Mouse (Mus musculus) frontal cortex, adult 2 months (tissue): ENCODE measurements around the gene Slc37a1. TPM values are rescaled to one million over a fixed set of nuclear protein-coding genes. Genes with fewer than 3 reads are reported as not detected.
A peak's percentile ranks its signal among the peaks of the same experiment; 100 is the strongest.

ENCODE experiments used
- DNase-seq, 2 experiments: peaks; one replicate each; pipeline ENCODE4 v3.0.0; 2022; ENCODE audit warnings: low spot score in 1 of 2; ENCODE audit errors: extremely low spot score in 1 of 2
- polyA plus RNA-seq: library from polyadenylated mRNA; depleted of rRNA; stranded (reverse); fragments of >200 nt; gene quantifications from 2 replicates; pipeline ENCODE4 v1.2.3, GENCODE M21; 2012; rRNA removed

The Slc37a1 gene
- 13.3 and 13.6 TPM in 2 replicates for polyA plus RNA-seq

DNA sequence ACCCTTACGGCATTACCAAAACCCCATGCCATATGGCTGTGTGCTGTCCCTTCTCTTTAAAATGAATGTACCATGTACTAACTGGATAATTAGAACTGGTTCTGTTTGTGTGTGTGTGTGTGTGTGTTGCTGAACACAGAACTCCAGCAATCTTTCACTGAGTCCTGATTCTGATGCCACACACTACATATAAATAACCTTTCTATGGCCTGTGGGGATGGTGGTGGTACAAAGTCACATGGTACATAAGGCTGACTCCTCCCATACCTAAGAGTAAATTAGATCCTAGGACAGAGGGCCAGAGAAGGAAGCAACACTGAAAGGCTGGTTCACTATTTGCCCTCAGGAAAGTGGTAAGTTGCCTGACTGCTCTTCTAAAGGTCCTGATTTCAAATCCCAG is at the start of gene Slc37a1:
Gene Slc37a1 (plus strand): TSS at position 301 of the 400 bp plus-strand sequence.
- no peak for DNase-seq

DNA sequence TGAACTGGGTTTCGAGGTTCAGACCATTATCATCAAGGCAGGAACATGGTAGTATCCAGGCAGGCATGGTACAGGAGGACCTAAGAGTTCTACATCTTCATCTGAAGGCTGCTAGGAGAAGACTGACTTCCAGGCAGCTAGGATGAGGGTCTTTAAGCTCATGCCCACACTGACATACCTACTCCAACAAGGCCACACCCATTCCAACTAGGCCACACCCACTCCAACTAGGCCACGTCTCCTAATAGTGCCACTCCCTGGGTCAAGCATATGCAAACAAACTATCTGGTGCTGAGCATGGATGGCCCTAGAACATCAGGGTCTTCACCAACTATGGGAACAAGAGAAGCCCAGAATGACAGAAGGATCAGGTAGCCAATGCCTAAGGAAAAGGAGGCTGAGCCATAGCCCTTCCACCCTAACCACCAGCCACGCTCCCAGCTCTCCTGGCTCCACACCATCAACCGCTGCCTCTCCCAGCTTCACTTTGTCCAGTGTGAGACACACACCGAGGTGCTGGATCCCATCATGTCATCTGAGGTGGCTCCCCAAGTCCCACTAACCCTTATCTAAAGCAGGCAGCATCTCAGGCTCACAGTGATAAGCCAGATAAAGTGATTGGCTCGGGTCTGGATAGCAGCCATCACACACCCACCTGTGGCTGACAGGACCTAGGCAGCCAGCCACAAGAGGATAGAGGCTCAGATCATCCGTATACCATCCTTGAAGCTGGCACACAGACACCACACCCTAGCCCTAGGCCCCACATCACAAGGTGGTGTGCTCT is 48.2 kb upstream of the Slc37a1 start:
- no peak for DNase-seq

DNA sequence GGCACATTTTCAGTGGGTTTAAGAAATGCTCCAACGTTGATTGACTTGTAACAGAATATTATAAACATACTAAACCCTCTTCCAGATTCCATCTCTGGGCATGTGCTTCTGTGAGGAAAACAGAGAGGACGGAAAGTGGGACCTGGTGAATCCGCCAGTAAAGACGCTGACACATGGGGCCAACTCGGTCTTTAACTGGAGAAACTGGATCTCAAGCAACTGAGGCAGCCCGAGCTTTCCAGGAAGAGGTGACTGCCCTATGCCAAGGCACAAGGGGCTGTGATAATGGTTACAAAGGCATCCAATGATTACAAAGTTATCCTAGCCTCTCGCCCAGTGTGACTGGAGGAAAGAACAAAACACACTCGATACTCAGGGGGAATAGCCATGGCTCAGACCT is 45.4 kb upstream of the Slc37a1 start:
- no peak for DNase-seq

DNA sequence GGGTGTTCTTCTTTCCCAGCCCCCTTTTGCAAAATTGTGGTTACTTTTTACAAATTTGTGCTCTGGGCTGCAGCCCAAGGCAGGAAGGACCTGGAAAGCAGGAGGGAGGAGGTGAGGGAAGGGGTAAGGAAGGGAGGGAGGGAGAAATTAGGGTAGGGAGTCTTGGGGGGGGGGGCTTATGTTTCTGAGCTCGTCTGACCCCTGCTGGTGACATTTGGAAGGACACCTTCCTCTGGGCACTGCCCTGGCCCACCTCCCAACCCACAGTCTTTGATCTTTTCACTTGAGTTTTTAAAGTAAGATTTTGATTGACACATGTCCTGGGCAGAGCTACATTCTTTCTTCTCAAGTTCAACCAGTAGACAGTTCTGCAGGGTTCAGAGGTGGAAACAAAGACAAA is 43.8 kb upstream of the Slc37a1 start:
- no peak for DNase-seq

DNA sequence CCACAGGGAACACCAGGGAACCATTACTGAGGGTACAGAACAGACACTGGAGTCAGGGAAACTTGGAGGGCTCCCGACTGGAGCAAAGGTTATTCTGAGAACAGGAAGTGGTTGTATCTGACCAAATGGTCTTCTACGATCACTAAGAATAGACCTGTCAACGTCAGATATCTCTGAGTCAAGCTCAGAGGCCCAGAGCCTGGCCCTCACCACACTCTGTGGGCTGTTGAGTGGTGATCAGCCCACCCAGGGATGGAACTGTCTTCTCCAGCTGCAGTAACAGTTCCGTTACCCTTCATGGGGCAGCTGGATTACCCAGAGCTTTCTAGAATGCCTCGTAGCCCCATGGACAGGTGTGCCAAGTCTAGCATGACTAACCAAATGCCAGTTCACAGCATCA is 41.3 kb upstream of the Slc37a1 start:
- no peak for DNase-seq

DNA sequence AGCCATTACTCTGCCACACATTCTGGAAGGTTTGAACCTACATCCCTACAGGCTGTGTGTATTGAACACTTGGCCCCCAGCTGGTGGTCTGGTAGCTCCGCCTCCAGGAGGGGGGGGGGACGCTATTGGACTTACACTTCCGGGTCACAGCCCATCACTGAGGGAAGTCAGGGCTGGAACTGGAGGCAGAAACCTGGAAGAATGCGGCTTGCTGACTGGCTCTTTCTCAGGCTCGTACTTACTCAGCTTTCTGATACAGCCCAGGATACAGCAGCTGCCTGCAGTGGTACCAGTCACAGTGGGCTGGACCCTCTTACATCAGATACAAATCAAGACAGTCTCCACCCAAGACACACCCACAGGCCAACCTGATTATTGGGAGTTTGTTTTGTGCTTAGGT is 39.4 kb upstream of the Slc37a1 start:
- no peak for DNase-seq

DNA sequence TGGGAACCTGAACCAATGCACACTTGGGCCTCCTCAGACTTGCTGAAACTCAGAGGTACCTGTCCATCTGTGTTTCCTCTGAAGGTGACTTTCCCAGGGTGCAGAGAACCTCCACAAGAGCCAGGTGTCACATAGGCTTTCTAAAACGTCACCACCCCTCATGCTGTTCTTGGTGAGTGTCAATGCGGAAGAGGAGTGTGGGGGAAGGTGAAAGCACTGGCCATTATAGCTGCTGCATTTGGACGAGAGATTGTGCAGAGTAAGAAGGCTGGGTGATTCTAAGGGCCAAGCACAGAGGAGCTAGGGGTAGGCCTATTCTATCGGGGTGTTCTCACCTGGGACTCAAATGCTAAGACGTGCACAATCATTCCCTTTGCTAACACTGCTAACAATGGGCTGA is 32.6 kb upstream of the Slc37a1 start:
- DNase-seq = no peak

DNA sequence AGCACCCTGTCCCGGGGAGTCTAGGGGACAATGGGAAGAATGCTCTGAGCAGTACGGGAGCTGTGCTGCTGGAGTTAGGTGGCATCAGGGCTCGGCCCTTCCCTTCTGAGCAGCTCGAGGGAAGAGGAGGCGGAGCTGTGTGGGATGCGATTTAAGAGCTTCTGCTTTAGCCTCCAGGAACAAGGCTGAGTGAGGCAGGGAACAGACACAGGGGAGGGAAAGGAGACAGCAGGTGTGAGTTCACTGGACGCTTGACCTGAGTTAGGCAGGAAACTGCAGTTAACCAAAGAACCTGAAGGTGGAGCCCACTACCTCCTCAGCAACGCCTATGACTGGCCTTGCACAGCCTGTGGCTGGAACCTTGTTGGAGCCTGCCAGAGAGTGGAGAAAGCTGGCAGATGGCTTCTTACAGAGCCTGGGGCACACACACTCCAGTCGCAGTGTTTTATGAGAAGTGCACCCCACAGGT is 32.1 kb upstream of the Slc37a1 start:
- DNase-seq = peak in 1 of 2 experiments; percentile 90

DNA sequence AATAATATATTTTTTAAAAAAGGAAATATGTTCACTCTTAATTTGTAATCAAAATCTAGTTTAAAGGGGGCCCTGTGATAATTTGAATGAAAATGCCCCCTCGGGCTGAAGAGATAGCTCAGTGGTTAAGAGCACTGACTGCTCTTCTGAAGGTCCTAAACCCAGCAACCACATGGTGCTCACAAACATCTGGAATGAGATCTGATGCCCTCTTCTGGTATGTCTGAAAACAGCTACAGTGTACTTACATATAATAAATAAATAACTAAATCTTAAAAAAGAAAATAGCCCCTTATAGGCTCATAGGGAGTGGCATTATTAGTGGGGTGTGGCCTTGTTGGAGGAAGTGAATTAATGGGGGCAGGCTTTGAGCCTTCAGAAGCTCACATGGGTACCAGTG is 29.4 kb upstream of the Slc37a1 start:
- no peak for DNase-seq

DNA sequence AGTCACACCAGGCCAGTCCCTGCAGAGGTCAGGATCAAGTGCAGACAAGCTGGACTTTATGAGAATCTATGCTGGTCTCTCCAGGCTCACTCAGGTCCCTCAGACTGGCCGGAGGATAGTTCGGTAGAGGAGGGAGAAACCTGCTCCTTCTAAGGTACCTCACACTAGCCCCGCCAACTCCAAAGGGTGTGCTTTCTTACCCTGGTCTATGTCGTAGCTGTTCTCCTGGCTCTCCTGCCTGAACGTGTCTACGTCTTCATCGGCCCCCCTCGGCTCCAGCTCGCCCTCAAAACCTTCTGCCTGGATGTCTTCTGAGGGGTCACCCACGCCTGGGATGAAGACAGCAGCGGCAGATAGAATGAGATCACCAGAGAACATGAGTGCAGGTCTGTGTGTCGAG is 28.7 kb upstream of the Slc37a1 start:
- no peak for DNase-seq

DNA sequence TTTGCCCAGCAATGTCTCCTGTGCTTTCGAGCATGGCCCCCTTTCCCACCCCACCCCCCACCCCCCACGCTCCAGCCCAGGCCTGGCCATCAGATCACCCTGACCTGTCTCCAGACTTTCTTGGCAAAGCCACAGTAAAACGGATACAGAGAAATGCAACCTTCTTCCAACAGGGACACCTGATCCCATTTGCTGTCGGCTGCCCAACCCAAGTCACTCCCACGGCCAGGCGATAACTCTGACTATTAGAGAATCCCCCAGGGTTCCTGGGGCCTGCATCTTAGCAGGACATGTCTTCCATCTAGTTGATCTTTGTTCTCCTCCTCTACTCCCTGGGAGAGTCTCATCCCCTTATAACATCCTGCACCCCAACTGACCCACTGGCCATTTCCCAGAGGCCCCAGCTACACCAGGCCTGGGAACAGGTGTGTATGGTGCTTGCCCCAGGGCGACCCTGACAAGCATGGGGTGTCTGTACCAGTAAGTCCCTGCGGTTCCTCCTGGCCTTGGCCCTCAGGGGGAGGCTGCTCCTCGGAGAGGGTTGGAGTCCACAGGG is 28.2 kb upstream of the Slc37a1 start:
- DNase-seq = no peak

DNA sequence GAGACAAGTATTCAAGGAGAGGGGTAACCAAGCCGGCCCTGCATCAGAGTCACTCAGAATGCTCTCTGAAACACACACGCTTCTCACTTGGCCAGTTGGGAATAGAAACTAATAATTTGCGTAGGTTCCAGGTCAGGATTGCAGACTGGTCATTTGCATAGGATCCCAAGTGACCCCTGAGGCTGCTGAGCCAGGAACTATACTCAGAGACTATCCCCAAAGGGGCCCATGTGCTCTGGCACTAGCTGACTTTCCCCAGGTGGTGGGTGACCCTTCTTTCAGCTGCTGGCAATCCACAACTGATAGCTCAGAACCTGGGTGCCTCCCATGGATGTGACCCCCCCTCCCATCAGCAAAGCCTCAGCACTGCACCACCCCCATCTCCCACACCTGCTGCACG is 27.4 kb upstream of the Slc37a1 start:
- DNase-seq = no peak

DNA sequence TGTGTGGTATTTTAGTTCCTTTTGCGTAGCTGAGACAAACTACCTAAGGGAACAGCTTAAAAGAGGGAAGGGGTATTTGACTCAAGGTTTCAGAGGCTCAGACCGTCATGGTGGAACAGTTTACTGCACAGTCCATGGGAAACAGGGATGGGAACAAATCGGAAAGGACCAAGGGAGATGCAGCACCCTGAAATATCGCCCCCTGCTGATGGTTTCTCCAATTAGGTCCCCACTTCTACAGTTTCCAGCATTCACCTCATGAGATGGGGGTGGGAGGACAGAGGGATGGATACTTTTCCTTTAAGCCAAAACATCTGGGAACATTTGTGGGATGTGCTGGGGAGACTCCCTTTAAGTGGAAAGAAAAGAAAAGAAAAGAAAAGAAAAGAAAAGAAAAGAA is 26.8 kb upstream of the Slc37a1 start:
- DNase-seq = no peak

DNA sequence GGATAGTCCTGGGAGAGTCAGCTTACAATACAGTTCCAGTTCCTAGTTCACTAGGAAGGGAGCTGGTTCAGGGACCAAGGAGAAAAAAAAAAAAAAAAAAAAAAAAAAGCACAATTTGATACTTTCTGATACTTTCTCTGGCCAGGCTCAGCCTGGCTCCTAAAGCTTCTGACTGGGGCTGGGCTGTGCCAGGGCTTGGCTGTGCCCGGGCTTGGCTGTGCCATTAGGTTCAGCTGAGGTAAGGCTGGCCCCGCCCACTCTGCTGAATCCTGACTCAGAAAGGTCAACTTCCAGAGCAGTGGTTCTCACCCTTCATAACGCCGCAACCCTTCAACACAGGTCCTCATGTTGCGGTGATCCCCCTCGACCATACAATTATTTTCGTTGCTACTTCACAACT is 26.2 kb upstream of the Slc37a1 start:
- no peak for DNase-seq

DNA sequence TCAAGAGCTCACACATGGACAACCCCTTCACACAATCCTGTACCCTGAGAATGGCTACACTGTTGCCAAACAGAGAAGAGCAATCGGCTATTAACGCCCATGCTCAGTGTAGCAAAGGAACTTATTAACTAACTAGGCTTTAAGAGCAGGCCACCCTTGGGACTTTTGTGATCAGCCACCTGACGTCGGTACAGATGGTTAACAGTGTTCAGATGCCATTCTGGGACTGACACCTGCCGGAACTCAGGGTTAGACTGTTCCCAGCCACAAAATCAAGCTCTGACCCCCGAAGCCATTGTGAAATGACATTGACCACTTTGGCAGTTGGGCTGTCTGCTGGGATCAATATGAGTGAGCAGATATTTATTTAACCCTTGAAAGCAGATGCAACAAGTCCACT is 25.2 kb upstream of the Slc37a1 start:
- DNase-seq = no peak

DNA sequence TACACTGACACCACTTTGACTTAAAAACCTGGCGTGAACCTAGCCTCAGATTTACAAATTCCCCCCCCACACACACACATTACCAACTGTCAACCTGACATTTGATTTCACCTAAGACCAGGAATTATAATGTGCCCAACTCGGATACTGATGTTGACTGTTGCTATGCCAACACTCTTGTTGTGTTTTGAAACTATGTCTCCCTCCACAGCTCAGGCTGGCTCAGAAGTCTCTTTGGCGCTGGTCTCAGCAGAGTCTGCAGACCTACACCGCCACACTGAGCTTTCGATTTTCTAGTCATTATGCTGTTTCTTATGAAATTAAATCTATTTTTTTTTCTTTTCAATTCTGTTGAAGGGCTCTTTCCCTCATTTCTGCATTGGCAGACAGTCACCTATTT is 23.9 kb upstream of the Slc37a1 start:
- no peak for DNase-seq

DNA sequence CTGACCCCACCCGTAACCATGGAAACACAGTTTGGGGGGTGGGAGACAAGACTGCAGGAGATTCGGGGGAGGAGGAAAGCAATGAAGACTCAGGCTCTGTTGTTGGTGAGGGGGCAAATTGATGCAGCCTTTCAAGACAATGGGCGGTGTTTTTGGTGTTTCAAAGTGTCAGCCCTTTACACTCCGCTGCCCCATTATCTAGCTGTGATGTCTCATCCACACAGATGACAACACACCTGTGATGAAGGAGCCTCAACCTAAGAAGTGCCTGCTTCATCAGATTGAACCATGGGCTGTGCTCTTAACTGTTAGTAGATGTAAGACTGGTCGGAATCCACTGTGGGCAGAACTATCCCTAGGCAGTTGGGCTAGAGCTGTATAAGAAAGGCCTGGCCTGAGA is 22.8 kb upstream of the Slc37a1 start:
- no peak for DNase-seq

DNA sequence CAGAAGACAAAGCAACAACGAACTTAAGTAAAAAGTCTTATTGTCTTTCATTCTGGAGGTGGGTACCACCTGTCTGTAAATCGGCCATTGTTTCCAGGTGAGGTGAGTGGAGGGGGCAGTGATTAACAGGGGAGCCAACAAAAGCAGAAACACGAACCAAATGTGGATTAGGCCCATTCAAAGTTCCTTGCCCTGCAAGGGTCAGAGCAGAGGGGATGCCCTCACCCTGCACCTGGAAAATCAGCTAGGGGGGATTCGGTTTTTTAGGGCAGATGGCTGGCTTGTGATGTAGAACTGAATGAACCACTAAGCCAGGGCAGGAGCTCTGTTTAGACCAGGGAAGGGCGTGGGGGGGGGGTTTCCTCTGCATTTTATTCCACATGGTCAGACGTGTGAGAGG is 22.2 kb upstream of the Slc37a1 start:
- no peak for DNase-seq

DNA sequence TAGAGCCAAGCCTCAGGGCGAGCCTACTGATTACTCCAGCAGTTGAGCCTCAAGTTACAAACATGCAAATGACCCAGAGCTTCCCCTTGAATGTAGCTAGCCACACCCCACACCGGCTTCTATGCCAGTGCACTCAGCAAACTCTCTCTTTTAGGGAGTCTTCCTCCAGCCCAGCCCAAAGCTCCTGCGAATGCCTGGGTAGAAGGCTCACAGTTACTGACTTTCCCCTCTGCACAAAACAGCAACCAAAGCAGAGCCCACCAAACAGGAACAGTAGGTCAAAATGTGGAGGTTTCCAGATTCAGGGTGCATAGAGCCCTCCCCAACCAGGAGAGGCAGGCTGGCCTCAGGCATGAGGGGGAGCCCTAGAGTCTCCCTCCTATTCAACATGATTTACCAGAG is 21.4 kb upstream of the Slc37a1 start:
- no peak for DNase-seq

DNA sequence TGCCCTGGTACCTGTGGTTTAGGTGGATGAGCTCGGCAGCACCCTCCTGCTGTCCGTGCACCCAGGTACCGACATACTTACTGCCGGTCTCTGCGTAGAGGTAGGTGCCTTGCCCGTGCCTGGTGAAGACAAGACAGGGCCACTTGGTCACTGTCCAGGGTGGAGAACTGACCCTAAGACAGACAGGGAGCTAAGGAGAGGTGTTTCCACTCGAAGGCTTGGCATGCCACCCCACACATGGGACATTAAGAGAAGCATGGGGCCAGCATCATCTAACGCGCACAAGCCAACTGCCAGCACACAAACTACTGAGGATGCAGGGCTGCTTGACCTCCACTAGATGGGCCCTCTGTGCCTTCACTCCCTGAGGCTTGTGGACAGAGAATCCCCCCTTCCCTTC is 20.8 kb upstream of the Slc37a1 start:
- no peak for DNase-seq

DNA sequence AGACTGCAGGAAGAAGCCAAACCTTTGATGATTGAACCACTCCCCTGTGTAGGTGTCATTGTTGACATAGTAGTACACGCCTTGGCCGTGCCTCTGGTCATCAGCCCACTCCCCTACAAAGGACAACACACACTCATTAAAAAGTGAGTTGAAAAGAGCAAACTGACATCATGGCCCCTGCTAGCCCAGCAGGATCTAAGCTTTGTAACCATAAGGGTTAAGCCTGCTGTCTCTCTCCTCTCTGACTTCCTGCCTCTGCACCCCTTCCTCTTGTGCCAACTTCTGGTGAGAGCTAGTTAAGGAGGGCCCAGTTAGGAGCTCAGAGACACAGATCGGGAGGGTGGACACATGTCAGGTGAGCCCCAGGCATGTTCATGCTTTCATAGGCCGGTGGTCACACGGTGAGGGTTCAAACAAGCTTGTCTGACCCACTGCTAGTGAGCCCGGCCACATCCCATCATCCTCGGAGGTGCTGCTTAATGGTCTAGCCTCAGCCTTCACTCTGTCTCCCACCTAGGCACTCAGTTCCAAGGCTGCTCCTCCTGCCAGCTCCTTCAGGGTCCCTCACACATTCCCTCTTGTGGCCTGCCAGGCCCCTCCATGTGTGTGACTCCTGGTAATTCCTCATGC is 20.2 kb upstream of the Slc37a1 start:
- DNase-seq = no peak

DNA sequence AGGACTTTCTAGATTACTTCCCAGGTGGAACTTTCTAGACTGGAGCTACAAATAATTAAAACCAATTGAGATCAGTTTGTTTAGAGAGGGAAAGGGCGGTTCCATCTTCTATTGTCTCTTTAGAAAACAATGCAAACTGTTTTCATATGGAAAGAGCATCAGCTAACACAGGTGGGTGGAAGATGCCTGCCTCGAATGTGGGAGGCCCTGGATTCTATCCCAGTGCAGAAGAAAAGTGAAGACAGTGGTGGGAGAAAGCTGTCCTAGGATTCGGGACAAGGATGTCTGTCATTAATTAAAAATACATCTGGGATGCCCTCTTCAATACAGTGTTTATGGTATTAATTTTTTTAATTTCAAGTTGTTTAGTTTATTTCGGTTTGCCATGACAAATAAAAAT is 19.5 kb upstream of the Slc37a1 start:
- DNase-seq = no peak
